Mouse (Mus musculus) forebrain, postnatal 0 days (tissue): ENCODE data around the gene Gpam. TPM values are rescaled to one million over a fixed set of nuclear protein-coding genes. Genes with fewer than 3 reads are reported as not detected.
A peak's percentile ranks its signal among the peaks of the same experiment; 100 is the strongest.

Experiments used
- ATAC-seq: fragments of 200-750 bp; cut with Nextera tagmentation; 2 replicates; pipeline ENCODE4 v1.8.0; 2017; ENCODE audit warnings: mild to moderate bottlenecking, moderate library complexity
- DNase-seq: peaks from one replicate; pipeline ENCODE4 v3.0.0-alpha.2; 2015
- H3K27ac ChIP-seq: fragments of 300-500 bp; sonication (generic); 2 replicates; pipeline ENCODE4 v1.5.1; 2014; ENCODE audit warnings: low read depth, mild to moderate bottlenecking, antibody characterized with exemption, low read length, moderate library complexity, mixed read lengths
- H3K27me3 ChIP-seq: fragments of 300-500 bp; sonication (generic); 2 replicates; pipeline ENCODE4 v1.6.1; 2014; ENCODE audit warnings: mild to moderate bottlenecking, low read length, mixed read lengths; ENCODE audit not compliant: insufficient read depth
- H3K36me3 ChIP-seq: fragments of 300-500 bp; sonication (generic); 2 replicates; pipeline ENCODE4 v1.6.1; 2014; ENCODE audit warnings: mild to moderate bottlenecking, moderate library complexity; ENCODE audit not compliant: insufficient read depth
- H3K4me1 ChIP-seq: fragments of 300-500 bp; sonication (generic); 2 replicates; pipeline ENCODE4 v1.6.1; 2014; ENCODE audit warnings: antibody characterized with exemption; ENCODE audit not compliant: insufficient read depth
- H3K4me2 ChIP-seq: fragments of 300-500 bp; sonication (generic); 2 replicates; pipeline ENCODE4 v1.6.1; 2014; ENCODE audit warnings: low read depth, mild to moderate bottlenecking, moderate library complexity
- H3K4me3 ChIP-seq: fragments of 300-500 bp; sonication (generic); 2 replicates; pipeline ENCODE4 v1.5.1; 2014; ENCODE audit warnings: low read depth, low read length, mixed read lengths
- H3K9ac ChIP-seq: fragments of 300-500 bp; sonication (generic); 2 replicates; pipeline ENCODE4 v1.6.1; 2014; ENCODE audit warnings: mild to moderate bottlenecking
- H3K9me3 ChIP-seq: fragments of 300-500 bp; sonication (generic); 2 replicates; pipeline ENCODE4 v1.6.1; 2016; ENCODE audit warnings: low read length
- CTCF ChIP-seq: sonication (generic); IDR thresholded peaks from 2 replicates; pipeline ENCODE4 v1.5.1; 2016; ENCODE audit warnings: antibody characterized with exemption, control low read depth, low read depth
- WGBS: fragments of 180-500 bp; shearing (Covaris S2); extraction: QIAGEN DNeasy Blood & Tissue Kit; methylation state at CpG from one replicate; pipeline ENCODE4 v1.1.7; 2014; 5-methylcytosine and 5-hydroxymethylcytosine counted together
- polyA plus RNA-seq: library from polyadenylated mRNA; unstranded; fragments of >200 nt; fragmentation: Nextera tagmentation; extraction: Ambion mirVana; gene quantifications from 2 replicates; pipeline ENCODE4 v1.2.1, GENCODE M21; 2015
- total RNA-seq: library from RNA; depleted of rRNA; stranded (reverse); fragments of >200 nt; gene quantifications from 2 replicates; pipeline ENCODE4 v1.2.3, GENCODE M21; 2014

Gpam gene
- total and polyA plus RNA-seq, 2 experiments from 2014 or later: 20.6 to 58.6 TPM

DNA sequence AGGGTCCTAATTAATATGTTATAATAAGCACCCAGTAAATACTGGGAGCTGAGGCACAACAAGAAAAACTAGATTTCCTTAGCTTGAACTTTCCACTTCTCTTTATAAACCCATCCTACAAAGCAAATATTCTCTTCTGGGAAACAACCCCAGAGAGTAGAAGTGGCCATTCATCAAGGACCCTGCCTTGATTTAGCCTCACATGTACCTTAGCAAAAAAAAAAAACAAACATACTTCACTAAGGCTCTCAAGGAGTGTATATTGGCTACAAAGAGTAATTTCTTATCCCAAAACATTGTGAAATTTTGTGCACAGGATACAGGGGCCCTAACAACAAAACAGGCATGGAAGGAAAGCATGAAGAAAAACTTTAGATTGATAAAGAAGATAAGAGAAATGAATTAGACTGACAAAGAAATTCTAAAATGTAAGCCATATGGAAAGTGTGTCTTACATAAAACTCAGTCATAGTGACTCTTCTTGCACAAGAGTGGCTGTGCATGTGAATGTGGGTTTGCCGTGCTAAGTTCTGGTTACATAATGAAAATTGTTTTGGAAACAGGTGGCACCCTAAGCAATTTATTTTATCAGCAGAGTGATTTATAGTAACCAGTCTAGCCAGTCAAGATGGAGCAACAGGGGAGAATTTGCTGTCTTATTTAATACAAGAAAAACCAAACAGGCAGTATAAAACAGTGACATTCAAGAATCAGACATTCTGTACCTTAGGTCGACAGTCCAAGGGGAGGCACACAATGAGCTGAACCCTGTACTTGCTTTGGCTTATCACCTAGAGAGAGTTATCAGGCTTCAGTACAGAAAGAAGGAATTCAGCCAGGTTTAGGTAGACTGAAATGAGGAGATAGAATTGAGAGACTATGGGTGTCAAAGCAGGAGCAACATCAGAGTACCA, 26.6 kb downstream of the Gpam start:
- 0 out of 2 replicates have a peak, but pooled peaks cover 9% of the 10 kb centered on the region for H3K4me1 ChIP-seq
- H3K9ac ChIP-seq: peak overlapping the region; percentile 74
- peak overlapping the region; percentile 73 for H3K4me3 ChIP-seq
- DNase-seq (no peak), ATAC-seq (no peak)
- peaks cover 6% of the 10 kb centered on the region for H3K36me3 ChIP-seq
- WGBS: 80% methylated on average over 2 of the region's 2 CpGs
- peak overlapping the region; percentile 92 for H3K4me2 ChIP-seq
- TF ChIP-seq CTCF: no peak
- H3K27me3 ChIP-seq: no peaks in the 10 kb centered on the region
- H3K9me3 ChIP-seq: no peaks in the 10 kb centered on the region
- H3K27ac ChIP-seq: peak overlapping the region; percentile 87; the same call in 1 of the 2 replicates

DNA sequence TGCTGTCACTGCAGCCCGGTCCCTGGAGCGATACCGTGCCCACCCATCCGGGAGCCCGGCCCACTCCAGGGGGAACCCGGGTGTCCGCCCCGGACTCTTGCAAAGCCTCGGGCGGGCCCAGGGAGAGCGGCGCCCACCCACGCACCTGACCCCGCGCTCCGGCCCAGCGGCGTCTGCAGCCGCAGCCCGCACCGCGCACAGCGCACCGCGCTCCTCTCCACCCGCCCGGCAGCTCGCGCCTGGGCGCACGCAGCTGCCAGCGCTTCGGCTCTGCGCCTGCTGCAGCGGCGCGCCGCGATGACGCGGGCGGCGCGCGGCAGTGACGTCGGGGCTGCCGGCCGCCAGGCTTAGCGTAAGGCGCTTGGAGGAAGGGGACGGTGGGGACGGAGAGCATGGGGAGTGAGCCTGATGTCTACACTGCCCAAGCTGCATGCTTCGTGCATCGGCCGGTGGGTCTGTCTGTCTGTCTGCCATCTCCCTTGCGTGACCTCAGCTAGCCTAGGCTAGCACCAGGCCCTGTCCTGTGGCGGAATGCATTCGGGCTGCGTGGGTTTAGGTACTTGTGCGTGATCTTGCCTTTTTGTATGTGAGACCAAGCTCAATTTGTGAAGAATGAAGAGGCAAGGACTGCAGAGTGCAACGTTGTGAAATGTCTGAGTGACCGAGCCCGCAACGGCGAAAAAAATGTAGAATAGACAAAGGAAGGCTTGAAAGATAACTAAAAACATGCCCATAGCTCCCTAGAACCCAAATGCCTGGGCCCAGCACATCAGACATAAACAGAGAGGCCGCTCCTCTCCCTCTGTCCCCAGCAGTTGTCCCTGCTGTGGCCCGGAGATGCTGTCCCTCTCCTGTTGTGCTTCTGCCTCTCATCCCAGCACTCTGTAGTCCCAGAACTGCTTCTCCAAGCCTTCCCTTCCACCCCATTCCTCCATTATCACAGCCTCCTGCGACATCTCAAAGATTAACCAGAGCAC, 27.6 kb downstream of the Gpam start:
- peaks cover 9% of the 10 kb centered on the region for H3K36me3 ChIP-seq
- under 1% methylated on average over 65 of the region's 69 CpGs for WGBS
- H3K4me2 ChIP-seq: peak overlapping the region; percentile 92
- H3K4me3 ChIP-seq: peak overlapping the region; percentile 73
- no peaks in the 10 kb centered on the region for H3K27me3 ChIP-seq
- H3K9me3 ChIP-seq: no peaks in the 10 kb centered on the region
- H3K27ac ChIP-seq: peak overlapping the region; percentile 87
- no peak for TF ChIP-seq CTCF
- H3K9ac ChIP-seq: peak overlapping the region; percentile 74
- ATAC-seq (peak; percentile 94), DNase-seq (peak; percentile 96)
- H3K4me1 ChIP-seq: 0 out of 2 replicates have a peak, but pooled peaks cover 9% of the 10 kb centered on the region

DNA sequence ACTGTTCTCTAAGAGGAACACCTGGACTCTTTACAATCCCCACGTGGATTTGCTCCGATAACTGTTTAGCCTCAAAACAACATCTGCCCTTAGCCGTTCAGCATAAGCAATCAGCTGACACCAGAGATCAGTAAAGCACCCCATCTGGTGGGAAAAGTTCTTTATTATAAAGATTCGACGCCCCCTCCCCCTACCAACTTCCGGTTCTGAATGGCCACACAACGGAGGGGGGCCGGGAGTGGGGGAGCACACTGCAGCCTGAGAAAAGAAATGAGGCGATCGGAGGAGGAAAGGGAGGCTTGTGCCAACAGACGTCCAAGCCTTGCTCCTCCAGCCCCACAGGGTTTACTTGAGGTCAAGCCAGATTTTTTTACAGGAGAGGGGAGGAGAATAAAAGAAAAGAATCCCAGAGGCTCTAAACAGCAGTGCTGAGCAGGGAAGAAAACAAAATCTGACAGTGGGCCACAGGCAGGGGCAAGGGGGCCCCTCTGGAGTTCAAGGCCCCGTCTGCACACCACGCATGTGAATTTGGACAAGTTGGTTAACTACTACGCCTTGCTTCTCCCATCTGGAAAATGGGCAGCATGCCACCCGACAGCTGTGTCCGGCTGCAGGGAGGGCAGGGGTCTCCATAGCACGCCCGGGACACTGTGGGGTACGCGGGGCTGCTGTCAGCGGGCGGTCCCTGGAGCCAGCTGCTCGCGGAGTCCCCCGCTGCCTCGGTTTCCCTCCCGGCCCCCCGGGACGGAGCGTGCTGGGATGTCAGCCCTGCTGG, 28.4 kb downstream of the Gpam start:
- Histone ChIP-seq H3K27me3 (no peaks in the 10 kb centered on the region), H3K4me3 (peak overlapping the region; percentile 73), H3K9ac (peak overlapping the region; percentile 74), H3K9me3 (no peaks in the 10 kb centered on the region), H3K4me2 (peak overlapping the region; percentile 92), H3K27ac (peak overlapping the region; percentile 87), H3K36me3 (peaks cover 9% of the 10 kb centered on the region), H3K4me1 (0 out of 2 replicates have a peak, but pooled peaks cover 9% of the 10 kb centered on the region)
- ATAC-seq (peak; percentile 63), DNase-seq (peak; percentile 51)
- WGBS: 3% methylated on average over 30 of the region's 30 CpGs
- no peak for TF ChIP-seq CTCF

DNA sequence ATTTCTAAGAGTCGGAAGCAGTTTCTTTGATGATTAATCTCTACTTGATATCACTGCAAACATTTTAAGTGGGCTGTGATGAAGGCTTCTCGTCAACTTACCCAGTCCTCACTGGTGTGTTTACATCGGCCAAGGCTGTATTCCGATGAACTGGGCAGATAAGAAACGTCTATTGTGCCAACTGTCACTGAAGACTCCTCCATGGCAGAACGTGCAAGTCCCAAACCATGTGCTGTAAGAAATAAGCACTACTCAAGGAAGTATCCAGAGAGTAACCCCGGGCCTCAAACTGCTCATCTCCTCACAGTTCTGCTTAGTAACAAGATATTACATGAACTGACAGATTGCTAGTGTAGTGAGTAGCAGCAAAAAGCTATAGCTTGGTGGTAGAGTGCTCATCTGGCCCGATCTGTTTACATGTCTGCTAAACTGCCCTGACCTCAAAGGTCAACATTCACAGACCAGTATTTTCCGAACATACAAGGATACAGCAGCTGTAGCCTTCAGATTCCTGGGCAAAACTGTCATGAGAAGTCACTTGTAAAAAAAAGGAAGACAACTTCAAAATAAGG, 29.6 kb downstream of the Gpam start:
- Histone ChIP-seq H3K4me1 (0 out of 2 replicates have a peak, but pooled peaks cover 9% of the 10 kb centered on the region), H3K36me3 (peaks cover 9% of the 10 kb centered on the region), H3K4me2 (no peak overlapping the region), H3K27me3 (no peaks in the 10 kb centered on the region), H3K4me3 (no peak overlapping the region), H3K27ac (no peak overlapping the region), H3K9ac (no peak overlapping the region), H3K9me3 (no peaks in the 10 kb centered on the region)
- ATAC-seq: no peak
- 78% methylated on average over 9 of the region's 9 CpGs for WGBS
- no peak for DNase-seq
- no peak for TF ChIP-seq CTCF

DNA sequence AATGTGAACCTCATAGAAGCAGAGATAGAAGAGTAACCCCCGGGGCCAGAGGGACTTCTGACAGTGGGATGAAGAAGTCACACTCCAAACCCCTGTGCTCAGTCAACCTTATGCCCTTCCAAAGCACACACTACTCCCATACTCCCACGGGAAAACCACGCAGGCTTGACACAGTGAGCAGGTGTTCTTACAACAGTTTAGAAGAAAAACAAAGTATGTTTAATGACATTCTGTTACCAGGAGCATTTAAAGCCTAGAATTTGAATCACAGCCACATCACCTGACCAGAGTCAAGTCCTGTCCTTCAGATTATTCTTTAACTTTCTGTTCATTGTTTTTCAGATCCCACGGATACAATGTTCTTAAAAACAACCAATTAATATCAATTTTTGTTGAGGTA, 30.4 kb downstream of the Gpam start:
- no peaks in the 10 kb centered on the region for H3K27me3 ChIP-seq
- H3K9me3 ChIP-seq: no peaks in the 10 kb centered on the region
- H3K27ac ChIP-seq: no peak overlapping the region
- ATAC-seq: no peak
- no peak overlapping the region for H3K4me2 ChIP-seq
- H3K9ac ChIP-seq: no peak overlapping the region
- TF ChIP-seq CTCF: no peak
- 0 out of 2 replicates have a peak, but pooled peaks cover 9% of the 10 kb centered on the region for H3K4me1 ChIP-seq
- no peak overlapping the region for H3K4me3 ChIP-seq
- no peak for DNase-seq
- H3K36me3 ChIP-seq: peaks cover 12% of the 10 kb centered on the region
- 79% methylated on average over 4 of the region's 4 CpGs for WGBS

DNA sequence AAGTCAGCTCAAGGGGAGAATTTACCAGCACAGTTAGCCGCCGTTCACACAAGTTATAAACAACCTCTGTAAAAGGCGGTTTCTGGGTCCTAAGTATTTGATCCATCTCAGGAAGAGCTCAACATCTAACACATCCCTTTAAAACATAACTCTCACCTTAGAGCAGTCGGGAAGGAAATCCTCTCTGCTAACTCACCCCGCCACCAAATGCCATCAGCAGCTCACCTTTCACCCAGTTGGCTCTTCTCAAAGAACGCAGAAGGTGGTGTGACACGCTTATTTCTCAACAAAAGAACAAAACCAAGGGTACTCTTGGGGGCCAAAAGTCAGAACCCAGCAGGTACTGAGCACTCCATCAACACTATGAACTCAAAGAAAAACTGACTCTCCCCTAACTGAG, 31.5 kb downstream of the Gpam start:
- no peak for TF ChIP-seq CTCF
- 82% methylated on average over 7 of the region's 7 CpGs for WGBS

More for the DNA sequence above, 31.5 kb downstream of the Gpam start:
- H3K9me3 ChIP-seq: no peaks in the 10 kb centered on the region
- H3K4me1 ChIP-seq: 0 out of 2 replicates have a peak, but pooled peaks cover 9% of the 10 kb centered on the region
- ATAC-seq: no peak
- H3K4me2 ChIP-seq: no peak overlapping the region
- DNase-seq: no peak
- H3K27ac ChIP-seq: no peak overlapping the region
- H3K4me3 ChIP-seq: no peak overlapping the region
- H3K9ac ChIP-seq: no peak overlapping the region
- H3K36me3 ChIP-seq: peaks cover 22% of the 10 kb centered on the region
- H3K27me3 ChIP-seq: no peaks in the 10 kb centered on the region
